Mouse (Mus musculus) B cell, adult 2 months (primary cell): ENCODE measurements around the gene Tmod1.

Source experiments
- DNase-seq, 2 experiments: peaks; one replicate each; pipeline ENCODE4 v3.0.0; 2022

The Tmod1 gene

GRCm38 (mm10) chr4:46038892-46039751, at the start of gene Tmod1:
Gene Tmod1, plus strand, starts transcription at chr4:46038935.
- DNase-seq, result peak; percentile 31 to 47

- no peak for DNase-seq
Measured at GRCm38 (mm10) chr4:45990427-45991135, 48.2 kb upstream of the Tmod1 start.

GRCm38 (mm10) chr4:45998536-45998935, 40.2 kb upstream of the Tmod1 start:
- DNase-seq, result no peak

- DNase-seq, result no peak
Measured at GRCm38 (mm10) chr4:46008142-46008793, 30.5 kb upstream of the Tmod1 start.

GRCm38 (mm10) chr4:46011698-46012097, 27.0 kb upstream of the Tmod1 start:
- no peak for DNase-seq

GRCm38 (mm10) chr4:46015605-46016004, 23.1 kb upstream of the Tmod1 start:
- no peak for DNase-seq

GRCm38 (mm10) chr4:46023021-46023481, 15.7 kb upstream of the Tmod1 start:
- no peak for DNase-seq

GRCm38 (mm10) chr4:46025893-46026292, 12.8 kb upstream of the Tmod1 start:
- no peak for DNase-seq

- no peak for DNase-seq
Measured at GRCm38 (mm10) chr4:46028224-46028623, 10.5 kb upstream of the Tmod1 start.

- no peak for DNase-seq
Measured at GRCm38 (mm10) chr4:46028781-46029180, 10.0 kb upstream of the Tmod1 start.

- DNase-seq, result no peak
Measured at GRCm38 (mm10) chr4:46029552-46029951, 9.2 kb upstream of the Tmod1 start.

GRCm38 (mm10) chr4:46032448-46032847, 6.3 kb upstream of the Tmod1 start:
- DNase-seq, result no peak

GRCm38 (mm10) chr4:46033197-46033596, 5.5 kb upstream of the Tmod1 start:
- no peak for DNase-seq

GRCm38 (mm10) chr4:46038591-46038891, 194 bp upstream of the Tmod1 start:
- DNase-seq, result no peak

GRCm38 (mm10) chr4:46039899-46040298, 1.2 kb downstream of the Tmod1 start:
- DNase-seq, result no peak

GRCm38 (mm10) chr4:46040594-46041192, 2.0 kb downstream of the Tmod1 start:
- DNase-seq, result no peak

GRCm38 (mm10) chr4:46041761-46042504, 3.2 kb downstream of the Tmod1 start:
- no peak for DNase-seq

- no peak for DNase-seq
Measured at GRCm38 (mm10) chr4:46042505-46042850, 3.7 kb downstream of the Tmod1 start.

GRCm38 (mm10) chr4:46043361-46043760, 4.6 kb downstream of the Tmod1 start:
- no peak for DNase-seq

- DNase-seq, result no peak
Measured at GRCm38 (mm10) chr4:46047971-46048370, 9.2 kb downstream of the Tmod1 start.

- DNase-seq, result no peak
Measured at GRCm38 (mm10) chr4:46048418-46048817, 9.7 kb downstream of the Tmod1 start.

GRCm38 (mm10) chr4:46053323-46054107, 14.8 kb downstream of the Tmod1 start:
- no peak for DNase-seq
